Mouse (Mus musculus) limb, embryonic 12.5 days (tissue): ENCODE results near the gene Actr3. TPM values are rescaled to one million over a fixed set of nuclear protein-coding genes. Genes with fewer than 3 reads are reported as not detected.
A peak's percentile ranks its signal among the peaks of the same experiment; 100 is the strongest.

Experiments
- ATAC-seq: fragments of 200-750 bp; cut with Nextera tagmentation; 2 replicates; pipeline ENCODE4 v1.8.0; 2017; ENCODE audit warnings: low read depth, moderate TSS enrichment; ENCODE audit not compliant: insufficient number of reproducible peaks, insufficient read depth, low FRiP score, low TSS enrichment
- H3K27ac ChIP-seq: fragments of 300-500 bp; sonication (generic); 2 replicates; pipeline ENCODE4 v1.5.1; 2016; ENCODE audit warnings: mild to moderate bottlenecking, moderate library complexity
- H3K27me3 ChIP-seq: fragments of 300-500 bp; sonication (generic); 2 replicates; pipeline ENCODE4 v1.6.1; 2016; ENCODE audit warnings: mild to moderate bottlenecking, moderate library complexity
- H3K36me3 ChIP-seq: fragments of 300-500 bp; sonication (generic); 2 replicates; pipeline ENCODE4 v1.6.1; 2016; ENCODE audit warnings: mild to moderate bottlenecking, moderate library complexity
- H3K4me1 ChIP-seq: fragments of 300-500 bp; sonication (generic); replicated peaks from 2 replicates; pipeline ENCODE4 v1.6.1; 2016
- H3K4me2 ChIP-seq: fragments of 300-500 bp; sonication (generic); 2 replicates; pipeline ENCODE4 v1.6.1; 2016; ENCODE audit warnings: mild to moderate bottlenecking, moderate library complexity
- H3K4me3 ChIP-seq: fragments of 300-500 bp; sonication (generic); replicated peaks from 2 replicates; pipeline ENCODE4 v1.5.1; 2016; ENCODE audit warnings: mild to moderate bottlenecking
- H3K9ac ChIP-seq: fragments of 300-500 bp; sonication (generic); replicated peaks from 2 replicates; pipeline ENCODE4 v1.6.1; 2016; ENCODE audit warnings: mild to moderate bottlenecking, moderate library complexity
- H3K9me3 ChIP-seq: fragments of 300-500 bp; sonication (generic); 2 replicates; pipeline ENCODE4 v1.6.1; 2016; ENCODE audit warnings: mild to moderate bottlenecking, moderate library complexity
- WGBS: fragments of 180-500 bp; shearing (Covaris S2); methylation state at CpG from one replicate; pipeline ENCODE4 v1.1.7; 2016; 5-methylcytosine and 5-hydroxymethylcytosine counted together
- polyA plus RNA-seq: library from polyadenylated mRNA; unstranded; fragments of >200 nt; fragmentation: Nextera tagmentation; extraction: Ambion mirVana; gene quantifications from 2 replicates; pipeline ENCODE4 v1.2.1, GENCODE M21; 2016

Actr3 gene
- polyA plus RNA-seq, 1 experiment from 2014 or later = 214 TPM

GRCm38 (mm10) chr1:125437161-125437560 is 1.6 kb upstream of the Actr3 start:
- no peak overlapping the region for H3K4me2 ChIP-seq
- H3K9me3 ChIP-seq = no peaks in the 10 kb centered on the region
- no peaks in the 10 kb centered on the region for H3K27me3 ChIP-seq
- peaks cover 17% of the 10 kb centered on the region for H3K4me1 ChIP-seq
- no peak overlapping the region for H3K9ac ChIP-seq
- no peaks in the 10 kb centered on the region for H3K36me3 ChIP-seq
- 89% methylated on average over 2 of the region's 2 CpGs for WGBS
- ATAC-seq = no peak
- H3K4me3 ChIP-seq = no peak overlapping the region
- H3K27ac ChIP-seq = no peak overlapping the region

- Histone ChIP-seq H3K27me3 (no peaks in the 10 kb centered on the region), H3K9ac (peak overlapping the region; percentile 91), H3K36me3 (no peaks in the 10 kb centered on the region), H3K27ac (peak overlapping the region; percentile 98), H3K4me1 (peaks cover 21% of the 10 kb centered on the region), H3K9me3 (no peaks in the 10 kb centered on the region), H3K4me2 (peak overlapping the region; percentile 52), H3K4me3 (peak overlapping the region; percentile 80)
- 2% methylated on average over 20 of the region's 23 CpGs for whole genome bisulfite sequencing
- ATAC-seq = no peak
These were observed 534 bp downstream of the Actr3 start for GRCm38 (mm10) chr1:125435018-125435368.

GRCm38 (mm10) chr1:125434485-125435001 is 984 bp downstream of the Actr3 start:
- ATAC-seq = no peak
- no peaks in the 10 kb centered on the region for H3K36me3 ChIP-seq
- WGBS = under 1% methylated on average over 25 of the region's 25 CpGs
- peaks cover 21% of the 10 kb centered on the region for H3K4me1 ChIP-seq
- no peaks in the 10 kb centered on the region for H3K27me3 ChIP-seq
- H3K4me3 ChIP-seq = peak overlapping the region; percentile 80
- H3K9me3 ChIP-seq = no peaks in the 10 kb centered on the region
- peak overlapping the region; percentile 98 for H3K27ac ChIP-seq
- peak overlapping the region; percentile 52 for H3K4me2 ChIP-seq
- peak overlapping the region; percentile 91 for H3K9ac ChIP-seq

GRCm38 (mm10) chr1:125431286-125431685 is 4.2 kb downstream of the Actr3 start:
- H3K27ac ChIP-seq = no peak overlapping the region
- H3K9me3 ChIP-seq = no peaks in the 10 kb centered on the region
- H3K4me2 ChIP-seq = no peak overlapping the region
- no peaks in the 10 kb centered on the region for H3K36me3 ChIP-seq
- H3K4me3 ChIP-seq = no peak overlapping the region
- H3K4me1 ChIP-seq = peaks cover 31% of the 10 kb centered on the region
- H3K9ac ChIP-seq = no peak overlapping the region
- WGBS = 80% methylated on average over 4 of the region's 4 CpGs
- H3K27me3 ChIP-seq = no peaks in the 10 kb centered on the region
- ATAC-seq = no peak

- no peak overlapping the region for H3K27ac ChIP-seq
- H3K36me3 ChIP-seq = no peaks in the 10 kb centered on the region
- WGBS = 65% methylated on average over 7 of the region's 7 CpGs
- no peak overlapping the region for H3K4me2 ChIP-seq
- H3K4me3 ChIP-seq = no peak overlapping the region
- H3K9ac ChIP-seq = no peak overlapping the region
- H3K4me1 ChIP-seq = peaks cover 27% of the 10 kb centered on the region
- H3K27me3 ChIP-seq = no peaks in the 10 kb centered on the region
- no peak for ATAC-seq
- H3K9me3 ChIP-seq = no peaks in the 10 kb centered on the region
These were observed 4.8 kb downstream of the Actr3 start for GRCm38 (mm10) chr1:125430737-125431136.

- WGBS = 92% methylated on average over 4 of the region's 4 CpGs
- peaks cover 27% of the 10 kb centered on the region for H3K4me1 ChIP-seq
- no peak overlapping the region for H3K9ac ChIP-seq
- H3K9me3 ChIP-seq = no peaks in the 10 kb centered on the region
- no peak overlapping the region for H3K4me2 ChIP-seq
- no peaks in the 10 kb centered on the region for H3K27me3 ChIP-seq
- H3K36me3 ChIP-seq = no peaks in the 10 kb centered on the region
- no peak overlapping the region for H3K27ac ChIP-seq
- H3K4me3 ChIP-seq = no peak overlapping the region
- ATAC-seq = no peak
These were observed 5.5 kb downstream of the Actr3 start for GRCm38 (mm10) chr1:125429984-125430383.

GRCm38 (mm10) chr1:125428315-125428714 is 7.2 kb downstream of the Actr3 start:
- Histone ChIP-seq H3K27ac (no peak overlapping the region), H3K9me3 (no peaks in the 10 kb centered on the region), H3K36me3 (no peaks in the 10 kb centered on the region), H3K4me1 (peaks cover 24% of the 10 kb centered on the region), H3K27me3 (no peaks in the 10 kb centered on the region), H3K4me2 (no peak overlapping the region), H3K9ac (no peak overlapping the region), H3K4me3 (no peak overlapping the region)
- no peak for ATAC-seq
- WGBS = 56% methylated on average over 2 of the region's 2 CpGs

- Histone ChIP-seq H3K4me1 (peaks cover 15% of the 10 kb centered on the region; the same call in 1 of the 2 replicates), H3K27me3 (no peaks in the 10 kb centered on the region), H3K4me3 (no peak overlapping the region), H3K9ac (no peak overlapping the region), H3K36me3 (no peaks in the 10 kb centered on the region), H3K9me3 (no peaks in the 10 kb centered on the region), H3K4me2 (no peak overlapping the region), H3K27ac (no peak overlapping the region)
- ATAC-seq = no peak
- WGBS = 74% methylated on average over 2 of the region's 2 CpGs
These were observed 9.0 kb downstream of the Actr3 start for GRCm38 (mm10) chr1:125426387-125427045.

- Histone ChIP-seq H3K4me2 (no peak overlapping the region), H3K4me3 (no peak overlapping the region), H3K9ac (no peak overlapping the region), H3K4me1 (no peaks in the 10 kb centered on the region), H3K27ac (no peak overlapping the region), H3K36me3 (peaks cover 22% of the 10 kb centered on the region), H3K27me3 (no peaks in the 10 kb centered on the region), H3K9me3 (no peaks in the 10 kb centered on the region)
- no peak for ATAC-seq
- WGBS = 72% methylated on average over 2 of the region's 2 CpGs
These were observed 15.6 kb downstream of the Actr3 start for GRCm38 (mm10) chr1:125419906-125420305.

- WGBS = 94% methylated on average over 4 of the region's 4 CpGs
- no peaks in the 10 kb centered on the region for H3K9me3 ChIP-seq
- H3K4me3 ChIP-seq = no peak overlapping the region
- peaks cover 31% of the 10 kb centered on the region for H3K36me3 ChIP-seq
- H3K27me3 ChIP-seq = no peaks in the 10 kb centered on the region
- ATAC-seq = no peak
- no peak overlapping the region for H3K27ac ChIP-seq
- no peak overlapping the region for H3K9ac ChIP-seq
- no peak overlapping the region for H3K4me2 ChIP-seq
- no peaks in the 10 kb centered on the region for H3K4me1 ChIP-seq
These were observed 16.8 kb downstream of the Actr3 start for GRCm38 (mm10) chr1:125418732-125419131.

- Histone ChIP-seq H3K9ac (no peak overlapping the region), H3K36me3 (peaks cover 61% of the 10 kb centered on the region), H3K27me3 (no peaks in the 10 kb centered on the region), H3K27ac (no peak overlapping the region), H3K4me2 (no peak overlapping the region), H3K9me3 (no peaks in the 10 kb centered on the region), H3K4me1 (no peaks in the 10 kb centered on the region), H3K4me3 (no peak overlapping the region)
- WGBS = 97% methylated on average over 6 of the region's 6 CpGs
- no peak for ATAC-seq
These were observed 28.3 kb downstream of the Actr3 start for GRCm38 (mm10) chr1:125407220-125407619.

GRCm38 (mm10) chr1:125395391-125395790 is 40.1 kb downstream of the Actr3 start:
- H3K27me3 ChIP-seq = no peaks in the 10 kb centered on the region
- ATAC-seq = no peak
- no peak overlapping the region for H3K9ac ChIP-seq
- no peaks in the 10 kb centered on the region for H3K9me3 ChIP-seq
- 100% methylated on average over 1 of the region's 1 CpGs for whole genome bisulfite sequencing
- no peak overlapping the region for H3K27ac ChIP-seq
- H3K36me3 ChIP-seq = peaks cover 74% of the 10 kb centered on the region
- H3K4me3 ChIP-seq = no peak overlapping the region
- no peak overlapping the region for H3K4me2 ChIP-seq
- no peaks in the 10 kb centered on the region for H3K4me1 ChIP-seq
